Mouse (Mus musculus): ENCODE measurements around the gene Syce3. TPM values are rescaled to one million over a fixed set of nuclear protein-coding genes. Genes with fewer than 3 reads are reported as not detected.

The Syce3 gene
- total RNA-seq, 1 experiment from 2014 or later, result not detected

- no peak for ATAC-seq (ENCODE audit: extremely low read depth, insufficient number of reproducible peaks, low FRiP score, poor library complexity, severe bottlenecking)
Measured at GRCm38 (mm10) chr15:89374801-89375534, 35.3 kb downstream of the Syce3 start.

GRCm38 (mm10) chr15:89374340-89374739 is 36.0 kb downstream of the Syce3 start:
- no peak for ATAC-seq (ENCODE audit: extremely low read depth, insufficient number of reproducible peaks, low FRiP score, poor library complexity, severe bottlenecking)

- ATAC-seq (ENCODE audit: extremely low read depth, insufficient number of reproducible peaks, low FRiP score, poor library complexity, severe bottlenecking), result peak; percentile 57
Measured at GRCm38 (mm10) chr15:89373762-89374248, 36.5 kb downstream of the Syce3 start, which contains the start of gene Sco2. Sco2 (minus strand) TSS chr15:89373846.

GRCm38 (mm10) chr15:89373027-89373761 is 37.1 kb downstream of the Syce3 start:
- peak; percentile 69 for ATAC-seq (ENCODE audit: extremely low read depth, insufficient number of reproducible peaks, low FRiP score, poor library complexity, severe bottlenecking)

GRCm38 (mm10) chr15:89372536-89372935 is 37.8 kb downstream of the Syce3 start:
- no peak for ATAC-seq (ENCODE audit: extremely low read depth, insufficient number of reproducible peaks, low FRiP score, poor library complexity, severe bottlenecking)

GRCm38 (mm10) chr15:89372068-89372467 is 38.2 kb downstream of the Syce3 start:
- no peak for ATAC-seq (ENCODE audit: extremely low read depth, insufficient number of reproducible peaks, low FRiP score, poor library complexity, severe bottlenecking)

GRCm38 (mm10) chr15:89365141-89365551 is 45.2 kb downstream of the Syce3 start:
- no peak for ATAC-seq (ENCODE audit: extremely low read depth, insufficient number of reproducible peaks, low FRiP score, poor library complexity, severe bottlenecking)

- ATAC-seq (ENCODE audit: extremely low read depth, insufficient number of reproducible peaks, low FRiP score, poor library complexity, severe bottlenecking), result no peak
Measured at GRCm38 (mm10) chr15:89363051-89363450, 47.3 kb downstream of the Syce3 start.

GRCm38 (mm10) chr15:89358784-89359183 is 51.5 kb downstream of the Syce3 start:
- ATAC-seq (ENCODE audit: extremely low read depth, insufficient number of reproducible peaks, low FRiP score, poor library complexity, severe bottlenecking), result no peak

GRCm38 (mm10) chr15:89356372-89356771 is 53.9 kb downstream of the Syce3 start:
- no peak for ATAC-seq (ENCODE audit: extremely low read depth, insufficient number of reproducible peaks, low FRiP score, poor library complexity, severe bottlenecking)

- peak; percentile 90 for ATAC-seq (ENCODE audit: extremely low read depth, insufficient number of reproducible peaks, low FRiP score, poor library complexity, severe bottlenecking)
Measured at GRCm38 (mm10) chr15:89355241-89356187, 54.8 kb downstream of the Syce3 start, which contains the start of the genes Lmf2 and Ncaph2. Lmf2 (minus strand) TSS chr15:89355659. Ncaph2 (plus strand) TSS chr15:89355719.

GRCm38 (mm10) chr15:89354455-89354854 is 55.8 kb downstream of the Syce3 start:
- ATAC-seq (ENCODE audit: extremely low read depth, insufficient number of reproducible peaks, low FRiP score, poor library complexity, severe bottlenecking), result no peak

- no peak for ATAC-seq (ENCODE audit: extremely low read depth, insufficient number of reproducible peaks, low FRiP score, poor library complexity, severe bottlenecking)
Measured at GRCm38 (mm10) chr15:89353837-89354236, 56.5 kb downstream of the Syce3 start.

- ATAC-seq (ENCODE audit: extremely low read depth, insufficient number of reproducible peaks, low FRiP score, poor library complexity, severe bottlenecking), result no peak
Measured at GRCm38 (mm10) chr15:89352795-89353194, 57.5 kb downstream of the Syce3 start.

- ATAC-seq (ENCODE audit: extremely low read depth, insufficient number of reproducible peaks, low FRiP score, poor library complexity, severe bottlenecking), result no peak
Measured at GRCm38 (mm10) chr15:89352054-89352453, 58.2 kb downstream of the Syce3 start.

- ATAC-seq (ENCODE audit: extremely low read depth, insufficient number of reproducible peaks, low FRiP score, poor library complexity, severe bottlenecking), result no peak
Measured at GRCm38 (mm10) chr15:89351302-89351701, 59.0 kb downstream of the Syce3 start.

- no peak for ATAC-seq (ENCODE audit: extremely low read depth, insufficient number of reproducible peaks, low FRiP score, poor library complexity, severe bottlenecking)
Measured at GRCm38 (mm10) chr15:89350447-89350846, 59.9 kb downstream of the Syce3 start.

GRCm38 (mm10) chr15:89343325-89343724 is 67.0 kb downstream of the Syce3 start:
- ATAC-seq (ENCODE audit: extremely low read depth, insufficient number of reproducible peaks, low FRiP score, poor library complexity, severe bottlenecking), result no peak

GRCm38 (mm10) chr15:89341678-89342077 is 68.6 kb downstream of the Syce3 start:
- ATAC-seq (ENCODE audit: extremely low read depth, insufficient number of reproducible peaks, low FRiP score, poor library complexity, severe bottlenecking), result no peak

All from neutrophil, adult 5-6 weeks (primary cell).